Mouse (Mus musculus) cortical plate, adult 2 months (tissue): Measurements from ENCODE around the gene Vwa3b. TPM values are rescaled to one million over a fixed set of nuclear protein-coding genes. Genes with fewer than 3 reads are reported as not detected.

Source experiments
- H3K27ac ChIP-seq: fragments of 200-500 bp; 2 replicates; pipeline ENCODE4 v1.5.1; 2012; ENCODE audit warnings: low read length, control low read depth, inconsistent platforms; ENCODE audit not compliant: insufficient read depth
- H3K4me1 ChIP-seq: fragments of 200-500 bp; 2 replicates; pipeline ENCODE4 v1.6.1; 2011; ENCODE audit warnings: low read length; ENCODE audit not compliant: control insufficient read depth, insufficient read depth
- H3K4me3 ChIP-seq: fragments of 200-500 bp; 2 replicates; pipeline ENCODE4 v1.5.1; 2011; ENCODE audit warnings: mild to moderate bottlenecking, low read length, control low read depth; ENCODE audit not compliant: insufficient read depth
- CTCF ChIP-seq: fragments of 200-500 bp; IDR thresholded peaks from 2 replicates; pipeline ENCODE4 v1.5.1; 2011; ENCODE audit warnings: mild to moderate bottlenecking, control low read depth, low read length; ENCODE audit not compliant: insufficient read depth; ENCODE audit errors: extremely low read depth
- POLR2A ChIP-seq: fragments of 200-500 bp; IDR thresholded peaks from 2 replicates; pipeline ENCODE4 v1.6.1; 2011; ENCODE audit warnings: mild to moderate bottlenecking, low read length, control low read depth; ENCODE audit not compliant: insufficient read depth; ENCODE audit errors: extremely low read depth
- polyA plus RNA-seq: library from polyadenylated mRNA; depleted of rRNA; stranded (reverse); fragments of >200 nt; gene quantifications from 2 replicates; pipeline ENCODE4 v1.2.3, GENCODE M21; 2012; rRNA removed

The Vwa3b gene
- polyA plus RNA-seq, 1 experiment = 0.42 TPM

DNA sequence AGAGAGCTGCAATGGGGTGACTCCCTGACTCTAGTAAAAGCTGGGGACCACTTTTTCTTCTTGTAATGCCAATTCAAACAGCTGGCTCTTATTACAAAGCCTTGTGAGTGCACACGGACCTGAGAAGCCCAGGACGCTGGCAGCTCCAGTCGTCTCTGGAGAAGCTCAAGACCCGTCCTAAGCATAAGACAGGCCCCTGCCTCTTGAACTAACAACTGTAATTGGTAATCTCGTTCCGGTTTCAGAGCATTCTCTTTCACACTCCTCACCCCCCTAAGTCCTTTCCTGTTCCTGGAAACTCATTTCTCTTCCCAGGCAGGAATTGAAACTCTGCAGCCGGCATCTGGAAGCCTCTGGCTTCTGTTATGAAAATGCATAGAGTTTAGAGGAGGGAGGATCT is 195.6 kb downstream of the Vwa3b start:
- H3K4me1 ChIP-seq = no peaks in the 10 kb centered on the region; the same call in none of the 2 replicates
- H3K27ac ChIP-seq = no peak overlapping the region
- TF ChIP-seq CTCF = no peak
- no peak for TF ChIP-seq POLR2A
- H3K4me3 ChIP-seq = no peak overlapping the region

- Histone ChIP-seq H3K4me1 (no peaks in the 10 kb centered on the region), H3K27ac (no peak overlapping the region), H3K4me3 (no peak overlapping the region)
- TF ChIP-seq CTCF (no peak), POLR2A (no peak)
Observed at GRCm38 (mm10) chr1:37230404-37230803, 204.0 kb downstream of the Vwa3b start.

- Histone ChIP-seq H3K27ac (no peak overlapping the region), H3K4me3 (no peak overlapping the region), H3K4me1 (no peaks in the 10 kb centered on the region)
- TF ChIP-seq POLR2A = no peak
- TF ChIP-seq CTCF = no peak
Observed at GRCm38 (mm10) chr1:37231295-37231701, 204.9 kb downstream of the Vwa3b start.

Other genes with a start within 250 kb of the Vwa3b start
- 34.0 and 35.3 TPM in 2 replicates for gene Tmem131, start 82.9 kb upstream of the Vwa3b start, polyA plus RNA-seq
- gene Cnga3, start 187.8 kb downstream of the Vwa3b start, polyA plus RNA-seq = 0.04 TPM in 1 of 2 replicates, not detected in the other